Mouse (Mus musculus) layer of hippocampus, adult 18-20 months (tissue): Measurements from ENCODE around the gene Dgkd. TPM values are rescaled to one million over a fixed set of nuclear protein-coding genes. Genes with fewer than 3 reads are reported as not detected.
"Not testable (repeated sequence)": the region's sequence is repeated elsewhere in the genome, so short reads cannot be mapped to it uniquely, and the experiment has no call there.

ENCODE experiments used
- DNase-seq, 2 experiments: peaks; one replicate each; pipeline ENCODE4 v3.0.0; 2022; ENCODE audit warnings: low spot score in 2 of 2
- long read RNA-seq: library from polyadenylated mRNA; stranded (forward); transcript quantifications from one replicate; pipeline ENCODE4 v2.0.0, GENCODE M21; 2021
- total RNA-seq, 2 experiments: library from RNA; stranded (reverse); gene quantifications; 2 replicates each; pipeline ENCODE4 v1.2.3; 2021

Dgkd gene
- 100 to 1,000 TPM in 1 of 2 experiments, 10 to 100 TPM in 1; 92.0 to 100 TPM for total RNA-seq
- long read RNA-seq, full-length matches to known transcripts = 119 of 184 reads
- long read RNA-seq, partial matches to known transcripts = 26 of 184 reads
- long read RNA-seq, other reads (novel, unspliced or antisense) = 39 of 184 reads

DNA sequence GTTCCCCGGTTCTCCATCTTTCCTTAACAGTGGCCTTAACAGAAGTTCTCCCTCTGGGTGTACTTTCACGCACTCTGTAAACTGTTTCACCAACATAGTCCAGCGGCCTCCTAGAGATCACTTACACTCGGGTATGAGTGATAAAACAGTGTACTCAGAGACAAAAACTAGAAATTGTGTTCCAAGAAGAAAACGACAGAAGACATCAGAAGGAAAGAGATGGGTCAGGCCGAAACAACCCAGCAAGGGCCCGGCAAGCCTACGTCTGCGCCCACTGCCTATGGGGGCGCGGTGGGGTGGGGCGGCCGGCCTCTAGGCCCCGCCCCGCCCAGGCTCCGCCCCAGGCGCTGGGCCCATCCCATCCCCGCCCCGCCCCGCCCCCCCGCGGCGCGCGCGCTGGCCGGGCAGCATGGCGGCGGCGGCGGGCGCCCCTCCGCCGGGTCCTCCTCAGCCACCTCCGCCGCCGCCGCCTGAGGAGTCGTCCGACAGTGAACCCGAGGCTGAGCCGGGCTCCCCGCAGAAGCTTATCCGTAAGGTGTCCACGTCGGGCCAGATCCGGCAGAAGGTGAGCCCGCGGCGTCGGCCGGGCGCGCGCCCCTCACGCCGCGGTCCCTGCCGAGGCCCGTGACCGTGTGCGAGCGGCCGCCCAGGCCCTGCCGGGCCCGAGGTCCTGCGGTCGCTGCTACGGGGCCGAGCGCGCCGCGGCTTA, at the start of gene Dgkd:
Gene Dgkd, plus strand, starts transcription at position 396 of the 709 bp plus-strand sequence.
- DNase-seq = peak in 1 of 2 experiments; percentile 70

DNA sequence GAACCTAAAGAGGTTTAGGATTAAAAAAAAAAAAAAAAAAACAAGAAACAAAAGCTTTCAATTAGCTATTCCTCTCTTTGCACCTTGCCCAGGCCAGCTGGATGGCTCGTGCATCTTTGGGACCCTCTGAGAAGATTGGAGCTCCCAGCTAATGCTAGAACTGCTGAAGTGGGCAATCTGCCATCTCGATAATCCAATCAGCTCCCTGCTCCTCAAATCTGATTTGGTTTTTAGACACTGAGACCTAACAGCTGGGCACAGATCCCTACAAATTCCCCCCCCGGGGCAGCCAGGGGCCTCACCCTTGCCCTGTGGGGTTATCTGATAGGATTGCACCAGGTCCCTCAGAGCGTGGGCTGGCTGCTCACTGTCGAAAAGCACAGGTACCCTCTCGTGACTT, 49.5 kb upstream of the Dgkd start, which contains the start of gene Sag:
Gene Sag, plus strand, starts transcription at position 105 of the 400 bp plus-strand sequence.
- no peak for DNase-seq

DNA sequence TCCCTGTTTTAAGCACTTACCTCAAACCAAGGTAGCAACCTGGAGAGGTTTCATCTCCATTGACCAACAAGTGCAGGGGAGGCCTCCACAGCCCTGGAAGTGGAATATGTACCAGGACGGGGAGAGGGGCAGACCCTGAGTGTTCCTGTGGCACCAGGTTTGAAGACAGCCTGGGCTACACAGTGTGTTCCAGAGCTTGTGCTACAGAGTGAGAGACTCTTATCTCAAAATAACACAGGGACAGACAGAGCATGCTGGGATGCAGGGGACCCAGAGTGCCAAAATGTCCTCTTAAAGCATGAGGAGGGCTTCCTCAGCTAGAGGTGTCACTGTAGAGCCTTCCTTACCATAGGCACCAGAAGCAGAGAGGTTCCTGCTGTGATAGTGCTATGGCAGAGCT, 45.3 kb upstream of the Dgkd start:
- no peak for DNase-seq

DNA sequence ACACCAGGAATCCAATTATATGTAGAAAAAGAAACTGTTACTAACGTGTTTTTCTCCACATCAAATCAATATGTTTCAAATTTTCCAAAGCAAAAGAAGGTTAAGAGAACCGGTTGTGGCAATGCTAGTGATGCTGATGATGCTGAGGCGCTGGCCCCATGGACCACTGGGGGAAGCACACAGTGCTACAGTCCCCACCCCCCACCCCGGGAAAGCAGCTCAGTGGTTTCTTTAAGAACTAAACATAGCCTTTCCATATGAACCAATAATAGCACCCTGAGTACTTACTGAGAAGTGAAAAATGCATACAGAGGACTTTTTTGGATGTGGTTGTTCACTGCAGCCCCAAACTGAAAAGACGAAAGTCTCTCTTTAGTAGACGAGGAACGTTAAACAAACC, 41.7 kb upstream of the Dgkd start:
- no peak for DNase-seq

- DNase-seq = no peak
Measured at GRCm38 (mm10) chr1:87812061-87812460, 41.0 kb upstream of the Dgkd start.

DNA sequence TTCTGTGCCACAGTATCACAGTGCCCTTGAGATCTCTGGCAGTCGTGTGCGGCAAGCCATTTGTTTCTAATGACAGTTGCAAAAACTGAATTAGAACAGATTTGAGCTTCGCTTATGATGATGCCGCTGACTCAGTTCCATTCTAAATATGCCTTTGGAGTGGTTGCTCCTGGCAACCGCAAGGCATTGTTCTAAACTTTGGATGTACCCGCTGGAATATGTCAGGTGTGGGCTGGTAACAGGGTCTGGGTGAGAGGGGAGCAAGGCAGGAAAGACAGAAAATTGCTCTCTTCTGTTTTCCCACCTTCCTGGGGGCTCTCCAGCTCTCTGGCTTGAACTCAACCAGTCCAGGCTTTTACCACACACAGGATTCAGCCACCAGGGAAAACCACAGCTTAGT, 39.9 kb upstream of the Dgkd start:
- peak; percentile 80 to 90 for DNase-seq

DNA sequence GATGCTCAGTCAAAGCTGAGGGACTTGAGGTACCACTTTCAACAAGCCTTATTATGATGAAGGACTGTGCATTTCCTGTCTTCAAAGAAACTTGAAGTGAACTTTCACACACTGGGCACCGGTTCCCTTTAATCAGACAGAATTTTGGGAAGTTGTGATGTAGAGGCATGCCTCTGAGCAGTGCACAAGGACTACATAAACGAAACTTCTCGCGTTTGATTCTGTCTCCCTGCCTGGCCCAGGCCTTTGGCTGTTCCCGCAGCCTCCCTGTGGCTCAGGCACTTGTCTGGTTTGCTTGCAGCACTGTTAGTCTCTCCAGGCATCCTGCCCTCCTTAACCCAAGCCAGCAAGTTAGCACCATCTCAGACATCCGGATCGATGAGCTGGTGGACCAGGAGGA, 39.4 kb upstream of the Dgkd start:
- peak in 1 of 2 experiments; percentile 48 for DNase-seq

DNA sequence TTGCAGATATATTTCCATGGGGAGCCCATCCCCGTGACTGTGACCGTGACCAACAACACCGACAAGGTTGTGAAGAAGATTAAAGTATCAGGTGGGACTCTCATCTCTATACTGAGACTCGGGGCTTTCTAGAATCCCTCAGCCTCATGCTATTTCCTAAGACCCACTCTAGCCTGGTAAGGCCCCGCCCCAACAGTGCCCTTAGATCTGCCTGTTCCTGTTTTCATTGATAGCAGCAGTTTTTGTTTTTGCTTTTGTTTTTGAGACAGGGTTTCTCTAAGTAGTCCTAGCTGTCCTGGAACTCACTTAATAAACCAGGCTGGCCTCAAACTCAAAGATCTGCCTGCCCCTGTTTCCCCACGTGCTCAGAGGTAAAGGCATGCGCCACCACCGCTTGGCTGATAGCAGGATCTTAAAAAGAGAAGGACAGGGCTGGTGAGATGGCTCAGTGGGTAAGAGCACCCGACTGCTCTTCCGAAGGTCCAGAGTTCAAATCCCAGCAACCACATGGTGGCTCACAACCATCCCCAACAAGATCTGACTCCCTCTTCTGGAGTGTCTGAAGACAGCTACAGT, 28.6 kb upstream of the Dgkd start:
- DNase-seq = no peak

DNA sequence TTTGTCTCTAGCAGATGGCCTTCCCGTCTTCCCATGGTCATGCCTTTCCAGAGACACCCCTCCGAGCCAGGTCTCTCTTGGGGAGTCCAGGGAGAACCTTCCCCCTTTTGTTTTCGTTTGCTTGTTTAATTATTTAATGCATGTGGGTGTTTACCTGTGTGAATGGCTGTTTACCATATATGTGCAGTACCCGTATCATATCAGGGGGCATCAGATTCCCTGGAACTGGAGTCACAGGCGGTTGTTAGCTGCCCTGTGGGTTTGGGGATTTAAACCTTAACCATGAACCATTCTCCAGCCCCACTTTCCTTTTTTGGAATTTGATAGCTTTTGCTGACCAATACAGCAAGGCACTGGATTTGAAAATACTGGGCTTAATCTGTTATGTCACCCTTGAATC, 27.8 kb upstream of the Dgkd start:
- no peak for DNase-seq

DNA sequence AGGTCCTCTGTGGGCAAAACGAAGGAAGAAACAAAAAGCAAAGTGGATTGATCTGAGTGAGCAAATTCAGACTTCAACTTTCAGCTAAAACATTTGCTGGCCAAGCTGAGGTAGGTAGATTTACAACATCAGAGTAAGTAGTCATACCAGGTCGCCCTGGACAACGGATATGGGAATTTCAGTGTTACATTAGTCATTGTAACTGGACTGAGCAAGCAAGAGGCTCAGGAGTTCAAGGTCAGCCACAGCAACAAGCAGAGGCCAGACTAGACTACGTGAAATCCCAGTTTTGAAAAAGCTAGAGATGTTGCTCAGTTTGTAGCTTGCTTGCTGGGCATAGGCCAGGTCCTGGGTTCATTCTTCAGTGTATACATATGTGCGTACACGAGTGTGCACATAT, 27.1 kb upstream of the Dgkd start:
- no peak for DNase-seq

DNA sequence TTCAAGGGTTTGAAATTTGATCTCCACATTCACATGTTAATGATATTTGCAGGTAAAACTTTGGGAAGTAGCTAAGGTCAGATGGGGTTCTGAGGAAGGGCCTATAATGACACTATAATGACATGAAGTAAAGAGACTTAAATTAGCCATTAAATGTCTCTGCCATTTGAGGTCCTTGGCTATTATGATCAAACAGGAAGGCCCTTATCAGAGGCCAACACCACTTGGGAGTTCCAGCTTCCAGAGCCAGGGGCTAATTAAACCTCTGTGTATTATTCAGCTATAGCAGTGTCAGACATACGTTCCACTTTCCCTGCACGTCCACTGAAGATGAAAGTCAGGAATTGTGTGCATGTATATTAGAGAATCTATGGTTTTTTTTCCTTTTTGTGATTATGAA, 26.6 kb upstream of the Dgkd start:
- DNase-seq = no peak

- not testable (repeated sequence) for DNase-seq
Measured at GRCm38 (mm10) chr1:87827476-87827875, 25.6 kb upstream of the Dgkd start.

DNA sequence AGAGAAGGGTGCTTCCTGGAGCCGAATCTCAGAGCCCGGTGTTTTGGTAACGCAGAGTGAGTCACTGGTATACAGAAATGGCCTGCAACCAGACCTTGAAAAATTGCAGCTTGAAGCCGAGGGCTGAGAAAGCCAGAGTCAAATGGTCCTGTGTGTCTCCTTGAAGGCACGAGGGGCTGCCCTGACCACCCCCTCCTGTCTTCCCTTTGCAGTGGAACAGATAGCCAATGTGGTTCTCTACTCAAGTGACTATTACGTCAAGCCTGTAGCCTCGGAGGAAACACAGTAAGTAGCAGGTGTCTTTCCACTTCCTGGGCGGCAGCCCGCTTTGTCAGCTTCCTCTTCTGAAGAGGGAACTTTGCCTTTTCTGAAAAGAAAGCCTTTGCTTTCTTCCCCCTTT, 24.9 kb upstream of the Dgkd start:
- no peak for DNase-seq

- DNase-seq = no peak
Measured at GRCm38 (mm10) chr1:87828926-87829580, 24.0 kb upstream of the Dgkd start.

DNA sequence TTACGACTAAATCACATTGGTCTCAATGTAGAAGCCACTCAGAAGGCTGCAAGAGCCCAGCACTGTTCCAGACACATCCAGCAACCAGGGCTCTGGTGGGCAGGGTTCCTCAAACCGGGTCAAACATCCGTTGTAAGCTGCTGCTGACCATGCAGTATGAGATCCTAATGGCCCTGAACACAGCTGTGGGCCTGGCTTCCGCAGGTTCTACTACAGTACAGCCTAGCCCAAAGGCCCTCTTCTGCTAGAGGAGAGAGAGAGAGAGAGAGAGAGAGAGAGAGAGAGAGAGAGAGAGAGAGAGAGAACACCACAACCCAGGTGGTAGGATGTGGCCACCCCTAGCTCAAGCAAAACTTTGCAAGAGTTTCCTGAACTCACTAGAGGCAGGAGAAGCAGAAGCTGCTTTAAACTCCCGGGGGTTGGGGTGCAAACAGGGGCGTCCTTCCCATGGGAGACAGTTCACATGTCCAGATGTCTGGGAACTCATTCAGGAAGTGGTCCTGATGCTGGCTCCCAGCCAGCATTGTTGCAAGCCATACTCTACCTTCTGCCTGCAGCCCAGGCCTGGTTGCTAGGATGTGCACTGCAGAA, 23.4 kb upstream of the Dgkd start:
- no peak for DNase-seq

DNA sequence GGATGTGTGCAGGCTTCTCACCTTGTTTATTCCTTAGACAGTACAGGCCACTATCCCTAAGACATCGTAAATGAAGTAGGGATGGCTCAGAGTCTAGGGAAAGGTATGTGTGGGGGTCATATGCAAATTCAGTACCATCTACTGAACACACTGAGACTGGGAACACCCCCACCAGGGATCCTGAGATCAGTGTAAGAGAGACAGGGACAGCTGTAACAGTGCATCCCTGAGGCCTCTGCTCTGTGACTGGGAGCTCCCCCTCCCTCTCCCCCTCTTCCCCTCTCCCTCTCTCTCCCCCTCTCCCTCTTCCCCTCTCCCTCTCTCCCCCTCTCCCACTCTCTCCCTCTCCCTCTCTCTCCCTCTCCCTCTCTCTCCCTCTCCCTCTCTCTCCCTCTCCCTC, 16.6 kb upstream of the Dgkd start:
- DNase-seq = no peak

DNA sequence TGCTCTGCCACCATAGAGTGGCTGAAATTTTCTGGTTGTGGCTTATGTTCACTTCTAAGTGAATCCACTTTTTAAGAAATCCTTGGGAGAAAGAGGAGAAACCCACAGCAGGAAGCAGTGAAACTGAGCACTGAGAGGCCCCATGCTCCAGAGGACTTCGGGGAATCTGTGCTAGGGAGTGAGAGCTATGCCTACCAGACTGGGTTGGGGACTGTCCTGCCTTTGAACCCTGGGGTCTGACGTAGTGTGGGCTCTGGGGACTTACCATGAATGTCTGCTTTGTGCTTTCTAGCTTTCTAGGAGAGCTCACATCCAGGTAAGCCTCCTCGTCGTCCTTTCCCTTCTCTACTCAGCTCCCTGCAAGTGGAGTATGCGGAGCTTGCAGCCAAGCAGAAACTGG, 16.1 kb upstream of the Dgkd start:
- DNase-seq = no peak

- no peak for DNase-seq
Measured at GRCm38 (mm10) chr1:87840411-87841208, 12.5 kb upstream of the Dgkd start.

DNA sequence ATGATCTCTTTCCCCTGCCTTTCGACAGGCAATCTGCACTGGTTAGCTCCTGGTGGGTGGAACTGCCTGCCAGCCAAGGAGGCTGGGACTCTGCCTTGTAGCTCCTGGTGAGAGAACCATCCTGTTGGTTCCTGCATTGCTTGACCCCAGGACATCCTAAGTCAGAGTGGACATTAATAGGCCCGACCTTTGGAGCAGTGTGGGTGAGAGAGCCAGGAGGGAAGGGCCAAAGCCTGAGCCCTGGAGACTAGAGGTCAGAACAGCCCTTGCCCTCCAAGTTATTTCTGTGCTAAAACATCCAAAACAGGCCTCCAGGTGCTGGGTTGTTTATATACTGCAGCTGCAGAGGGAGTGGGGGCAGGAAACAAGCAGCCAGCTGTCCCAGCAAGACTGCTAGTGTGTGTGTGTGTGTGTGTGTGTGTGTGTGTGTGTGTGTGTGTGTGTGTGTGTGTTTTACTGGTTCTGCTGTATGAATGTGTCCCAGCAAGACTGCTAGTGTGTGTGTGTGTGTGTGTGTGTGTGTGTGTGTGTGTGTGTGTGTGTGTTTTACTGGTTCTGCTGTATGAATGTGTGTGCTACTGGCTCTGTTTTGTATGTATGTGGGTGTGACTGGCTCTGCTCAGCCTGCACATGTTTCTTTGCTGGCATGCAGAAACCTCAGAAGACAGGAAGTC, 6.1 kb upstream of the Dgkd start:
- no peak for DNase-seq

DNA sequence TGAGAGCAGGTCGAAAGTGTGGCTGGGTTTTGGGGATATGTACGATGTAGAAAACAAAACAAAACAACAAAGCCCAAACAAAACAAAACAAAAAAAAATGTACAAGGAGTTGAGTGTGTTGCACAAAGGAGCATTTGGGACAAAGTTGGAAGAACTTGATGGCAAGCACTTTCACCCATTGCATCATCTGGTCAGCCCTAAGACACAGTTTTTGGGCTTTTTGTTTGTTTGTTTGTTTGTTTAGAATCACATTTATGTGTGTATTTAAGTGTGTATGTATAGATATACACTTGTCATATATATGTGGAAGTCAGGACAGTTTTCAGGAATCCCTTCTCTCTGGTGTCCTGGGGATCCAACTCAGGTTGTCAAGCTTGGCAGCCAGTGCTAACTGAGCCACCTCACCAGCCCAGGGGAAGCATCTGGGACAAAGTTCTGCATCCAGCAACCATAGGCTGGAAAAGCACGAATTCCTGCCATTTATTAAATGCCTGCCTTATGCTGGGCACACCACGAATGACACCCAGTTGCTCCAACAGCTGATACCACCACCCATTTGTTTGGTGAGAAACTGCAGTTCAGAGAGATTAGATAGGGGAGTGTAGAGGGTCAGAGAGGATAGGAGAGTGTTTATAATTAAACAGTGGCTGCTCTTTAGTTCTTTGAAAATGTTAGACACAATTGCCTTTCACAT, 5.5 kb upstream of the Dgkd start:
- DNase-seq = no peak
